Mouse (Mus musculus) mouse trophoblast stem cell (cell line): ENCODE data around the gene Stk38.
"Not testable (repeated sequence)": the region's sequence is repeated elsewhere in the genome, so short reads cannot be mapped to it uniquely, and the experiment has no call there.

Source experiments
- in situ Hi-C, 2 experiments: fragments of 300-500 bp; cut with MseI, MboI; formaldehyde crosslinking; loops; 2 replicates in 1 of 2; 3 replicates in 1 of 2; pipeline ENCODE4 v1.15.1; 2025

The Stk38 gene

GRCm38 (mm10) chr17:29042569-29042968 lies 34.8 kb upstream of the Stk38 start:
- in situ Hi-C loops: loop anchor here in 1 of 2 experiments (10.0 kb wide), 1 partner anchor 52 kb away; the partner anchor contains the start of gene Cdkn1a

DNA sequence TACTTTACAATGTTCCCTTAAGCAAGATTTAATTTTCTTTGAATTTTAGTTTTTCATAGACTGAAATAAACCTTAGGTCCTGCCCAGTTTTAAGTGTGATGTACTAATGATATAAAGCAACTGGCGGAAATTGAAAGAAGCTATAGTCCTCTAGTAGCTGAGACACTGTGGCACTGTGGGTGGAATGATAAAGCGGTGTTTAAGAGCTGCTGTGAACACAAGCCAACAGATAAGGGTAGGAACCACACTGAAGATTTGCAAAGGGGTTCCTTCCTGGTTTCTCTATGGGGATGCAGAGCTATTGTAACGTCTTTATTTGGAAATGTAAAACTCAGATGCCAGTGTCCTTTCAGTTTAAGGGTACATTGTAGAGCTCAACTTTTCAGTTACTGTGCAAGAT lies 33.8 kb upstream of the Stk38 start:
- in situ Hi-C loops: loop anchor here in 1 of 2 experiments (10.0 kb wide), 1 partner anchor 53 kb away; the partner anchor contains the start of gene Cdkn1a

- in situ Hi-C loops: no loop called here
Measured at GRCm38 (mm10) chr17:29039351-29039750, 31.6 kb upstream of the Stk38 start.

DNA sequence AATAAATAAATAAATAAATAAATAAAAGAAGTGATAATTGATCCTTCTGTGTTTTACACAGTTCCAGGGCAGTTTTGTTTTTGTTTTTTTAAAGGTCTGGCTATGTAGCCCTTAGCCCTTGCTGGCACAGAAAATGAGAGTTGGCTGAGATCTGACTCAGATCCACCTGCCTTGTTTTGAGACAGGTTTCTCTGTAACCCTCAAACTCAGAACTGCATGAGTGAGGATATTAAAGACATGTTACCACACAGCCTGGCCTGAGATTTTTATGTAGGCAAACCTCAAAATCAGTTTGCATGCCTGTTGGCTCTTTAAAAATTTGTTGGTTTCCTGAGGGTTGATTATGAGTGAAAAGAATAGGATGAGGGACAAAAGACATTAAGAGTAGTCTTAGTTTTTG lies 27.7 kb upstream of the Stk38 start:
- in situ Hi-C loops: no loop called here

DNA sequence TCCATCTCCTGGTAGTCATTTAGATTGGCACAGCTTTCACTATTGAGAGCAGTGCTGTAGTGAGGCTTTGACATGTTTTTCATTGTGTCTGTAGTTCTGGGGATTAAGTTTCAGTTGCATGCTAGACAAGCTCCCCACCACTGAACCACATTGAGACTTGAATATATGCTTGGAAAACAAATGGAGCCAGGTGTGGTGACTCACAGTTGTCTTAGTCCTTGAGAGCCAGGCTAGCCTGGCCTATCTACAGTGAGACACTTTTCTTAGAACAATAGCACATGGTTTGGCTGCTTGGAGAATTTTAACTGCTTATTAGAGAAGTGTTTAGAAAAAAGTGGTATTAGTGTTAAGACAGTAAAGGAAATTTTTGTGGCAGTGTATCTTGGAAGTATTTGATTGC lies 26.5 kb upstream of the Stk38 start:
- in situ Hi-C loops: no loop called here

GRCm38 (mm10) chr17:29033569-29034061 lies 25.8 kb upstream of the Stk38 start:
- in situ Hi-C loops: no loop called here

DNA sequence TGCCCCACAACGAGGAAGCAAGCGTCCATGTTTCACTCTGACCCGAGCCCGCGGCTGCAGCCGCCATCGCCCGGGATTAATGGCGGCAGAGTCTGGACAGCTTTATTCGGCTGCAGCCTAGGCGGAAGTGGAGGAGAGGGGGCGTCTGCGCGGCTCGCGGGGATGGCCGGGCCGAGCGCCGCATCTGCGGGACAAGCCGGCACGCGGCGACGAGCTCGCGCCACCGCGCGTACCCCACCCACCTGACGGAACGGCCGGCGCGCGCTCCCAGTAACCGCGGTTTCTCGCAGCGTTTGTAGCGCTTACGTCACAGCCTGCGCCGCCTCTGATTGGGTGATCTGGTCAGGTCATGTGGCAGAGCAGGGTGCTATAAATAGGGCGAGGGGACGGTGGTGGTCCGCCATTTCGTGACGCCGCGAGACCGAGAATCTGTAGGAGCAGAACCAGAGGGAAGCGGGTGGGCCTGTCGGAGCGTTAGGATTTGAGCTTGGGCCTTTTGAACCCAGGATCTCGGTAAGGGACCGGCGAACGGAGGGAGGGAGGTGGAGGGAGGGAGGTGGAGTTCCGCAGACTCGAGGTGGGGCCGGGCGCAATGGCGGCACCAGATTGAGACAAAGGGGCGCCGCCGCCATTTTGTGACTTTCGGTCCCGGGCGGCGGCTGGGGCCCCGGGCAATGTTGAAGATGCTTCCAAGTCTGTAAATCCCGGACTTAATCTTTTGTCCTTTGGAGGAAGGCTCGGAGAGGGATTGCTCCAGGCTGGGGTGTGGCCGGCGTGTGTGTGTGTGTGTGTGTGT lies 24.7 kb upstream of the Stk38 start, which contains the start of gene Srsf3:
TSS of gene Srsf3 (plus strand) at position 355 of the 796 bp plus-strand sequence.
- in situ Hi-C loops: no loop called here

DNA sequence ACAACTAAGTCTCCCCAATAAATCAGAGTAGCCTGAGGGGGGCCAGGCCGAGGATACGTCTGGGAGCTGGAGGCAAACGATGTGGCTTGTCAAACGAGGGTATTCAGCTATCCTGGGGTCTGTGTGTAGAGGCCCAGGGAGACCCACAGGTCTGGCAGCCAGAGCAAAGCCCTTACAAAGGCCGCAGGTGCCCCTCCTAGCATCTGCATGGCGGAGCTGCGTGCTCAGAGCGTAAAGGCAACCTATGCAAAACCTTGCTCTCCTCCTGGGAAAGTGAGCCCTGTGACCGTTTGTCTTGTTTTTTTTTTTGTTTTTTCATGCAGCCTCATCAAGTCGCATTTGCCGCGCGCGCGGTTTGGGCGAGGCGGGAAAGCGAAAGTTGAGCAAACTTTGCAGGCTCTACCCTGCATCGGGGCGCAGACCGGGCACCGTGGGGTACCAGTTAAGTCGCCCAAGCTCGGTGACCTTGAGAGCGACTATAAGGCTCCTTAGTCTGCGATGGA lies 24.0 kb upstream of the Stk38 start:
- in situ Hi-C loops: no loop called here

GRCm38 (mm10) chr17:29031085-29031711 lies 23.4 kb upstream of the Stk38 start:
- in situ Hi-C loops: not testable (repeated sequence)

- in situ Hi-C loops: no loop called here
Measured at GRCm38 (mm10) chr17:29030321-29031034, 22.7 kb upstream of the Stk38 start.

DNA sequence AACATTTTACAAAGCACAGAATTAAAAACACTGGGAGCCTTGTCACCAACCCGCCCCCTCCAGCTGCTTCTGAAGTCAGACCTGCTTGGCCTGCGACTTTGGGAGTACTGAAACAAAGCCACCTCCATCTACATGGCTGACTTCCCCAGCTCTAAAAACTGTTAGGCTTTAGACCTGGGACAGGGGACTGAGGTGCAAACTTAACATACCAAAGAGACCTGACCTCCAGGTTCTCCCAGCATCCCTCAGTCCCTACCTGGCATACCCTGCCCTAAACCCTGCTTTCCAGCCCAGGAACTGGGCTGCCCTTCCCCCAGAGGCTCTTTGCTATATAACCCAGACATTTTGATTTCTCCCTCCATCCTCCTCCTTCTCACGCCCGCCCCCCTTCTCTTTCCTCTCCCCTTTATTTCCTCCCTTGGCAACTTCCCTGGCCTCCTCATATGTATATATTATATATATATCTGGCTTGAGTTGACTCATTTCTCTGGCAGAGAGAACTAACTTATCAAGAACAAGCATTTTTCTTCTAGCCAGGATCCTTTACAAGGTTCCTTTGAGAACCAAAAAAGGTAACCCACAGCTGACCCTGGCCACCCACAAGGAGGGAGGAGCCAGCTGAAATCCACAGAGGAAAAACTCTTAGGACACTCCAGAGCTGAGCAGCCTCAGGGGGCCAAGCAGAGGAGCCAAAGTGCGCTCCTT lies 19.0 kb upstream of the Stk38 start:
- in situ Hi-C loops: no loop called here

- in situ Hi-C loops: no loop called here
Measured at GRCm38 (mm10) chr17:29024896-29025565, 17.2 kb upstream of the Stk38 start.

GRCm38 (mm10) chr17:29024047-29024892 lies 16.5 kb upstream of the Stk38 start:
- in situ Hi-C loops: no loop called here

DNA sequence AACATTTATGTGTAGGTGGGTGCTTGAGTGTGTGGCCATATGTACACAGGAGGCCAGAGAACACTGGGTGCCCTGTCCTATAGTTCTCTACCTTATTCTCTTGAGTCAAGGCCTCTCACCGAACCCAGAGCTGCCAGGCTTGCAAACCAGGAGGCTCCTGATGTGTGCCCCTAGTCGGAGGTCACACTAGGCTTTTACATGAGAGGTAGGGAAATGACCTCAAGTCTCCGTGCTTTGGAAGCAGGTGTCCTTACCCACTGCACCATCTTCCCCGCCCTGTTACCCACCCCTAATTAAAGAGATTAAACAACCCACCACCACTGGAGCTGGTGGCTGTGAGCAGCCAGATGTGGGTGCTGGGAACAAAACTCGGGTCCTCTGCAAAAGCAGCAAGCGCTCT lies 15.6 kb upstream of the Stk38 start:
- in situ Hi-C loops: no loop called here

DNA sequence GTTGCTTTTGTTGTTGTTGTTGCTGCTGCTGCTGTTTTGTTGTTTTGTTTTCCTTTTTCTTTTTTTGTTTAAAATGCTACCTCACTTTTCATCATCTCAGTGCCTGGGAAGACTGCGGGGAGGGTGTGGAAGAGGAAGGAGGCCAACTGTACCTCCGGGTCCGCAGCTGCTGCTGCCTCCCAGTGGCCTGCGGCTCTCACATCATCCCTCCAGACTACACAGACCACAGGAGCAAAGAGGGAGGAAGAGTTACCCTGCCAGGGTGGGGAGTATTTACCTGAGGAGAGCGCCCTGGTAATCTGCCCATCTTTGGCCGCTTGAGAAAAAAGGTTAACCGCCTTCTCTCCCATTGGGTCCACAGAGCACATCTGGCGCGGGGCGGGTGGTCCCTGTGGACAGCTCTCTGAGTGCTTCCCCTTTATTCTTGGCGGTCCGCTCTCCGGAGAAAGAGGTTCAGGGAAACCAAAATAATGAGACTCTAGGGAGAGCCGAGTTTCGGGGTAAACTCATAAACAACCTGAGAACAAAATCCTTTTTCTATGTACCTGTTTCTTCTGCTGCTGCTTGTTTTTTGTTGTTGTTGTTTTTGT lies 14.5 kb upstream of the Stk38 start:
- in situ Hi-C loops: no loop called here

DNA sequence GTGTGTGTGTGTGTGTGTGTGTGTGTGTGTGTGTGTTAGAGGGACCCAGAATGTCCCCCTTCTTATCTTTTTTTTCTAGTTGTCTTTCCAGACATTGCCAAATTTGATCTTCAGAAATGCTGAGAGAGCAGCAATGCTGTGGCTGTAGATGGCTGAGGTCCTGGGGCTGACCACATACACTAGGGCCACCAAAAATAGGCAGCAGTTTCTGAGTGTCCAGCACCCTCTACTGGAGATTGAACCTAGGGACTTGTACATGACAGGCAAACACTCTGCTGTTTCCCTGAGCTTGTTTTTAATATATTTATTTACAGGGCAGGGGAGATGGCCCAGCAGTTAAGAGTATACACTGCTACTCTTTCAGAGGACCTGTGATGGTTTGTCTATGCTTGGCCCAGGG lies 12.6 kb upstream of the Stk38 start:
- in situ Hi-C loops: no loop called here

DNA sequence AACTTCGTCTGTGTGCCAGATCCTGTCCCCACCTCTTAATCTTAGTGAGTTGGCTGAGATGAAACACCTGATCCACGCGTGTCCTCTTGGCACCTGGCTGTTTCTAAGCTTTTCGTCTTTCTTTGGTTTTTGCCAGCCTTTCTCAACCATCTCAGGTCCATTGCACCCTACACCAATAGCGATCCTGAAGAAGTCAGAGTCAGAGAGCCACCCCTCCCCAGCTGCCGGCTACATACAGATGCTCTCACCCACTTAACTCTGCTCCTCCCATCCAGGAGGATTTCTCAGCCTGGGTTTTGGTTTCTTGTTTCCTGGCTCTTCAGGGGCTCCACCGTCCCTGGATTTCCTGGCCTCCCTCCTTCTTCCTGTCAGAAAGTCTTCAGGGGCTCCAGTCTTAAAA lies 11.6 kb upstream of the Stk38 start:
- in situ Hi-C loops: no loop called here

DNA sequence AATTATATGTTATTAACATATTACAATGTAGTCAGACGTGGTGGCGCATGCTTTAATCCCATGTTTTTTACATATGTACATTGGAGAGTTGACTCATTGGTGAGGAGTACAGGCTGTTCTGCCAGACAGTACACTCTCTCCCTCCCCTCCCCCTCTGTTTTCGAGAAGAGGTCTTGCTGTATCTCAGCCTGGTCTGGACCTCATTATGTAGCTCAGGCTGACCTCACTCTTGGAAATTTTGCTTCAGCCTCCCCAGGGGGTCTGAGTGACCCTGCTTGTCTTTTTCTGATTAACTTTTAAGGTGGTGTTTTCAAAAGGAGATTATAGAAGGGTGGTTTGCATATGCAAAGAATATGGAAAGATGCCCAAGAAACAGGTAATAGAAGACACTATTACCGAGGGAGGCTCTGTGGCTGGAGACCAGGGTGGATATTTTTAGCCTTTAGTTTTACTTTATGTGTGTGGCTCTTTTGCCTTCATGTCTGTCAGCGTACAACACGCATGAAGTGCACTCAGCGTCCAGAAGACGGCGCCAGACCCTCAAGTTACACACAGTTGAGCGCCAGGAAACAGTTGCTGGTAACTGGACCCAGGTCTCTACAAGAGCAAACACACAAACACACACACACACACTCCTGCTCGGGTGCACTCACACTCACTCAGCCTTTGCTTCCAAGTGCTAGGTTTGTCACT lies 10.6 kb upstream of the Stk38 start:
- in situ Hi-C loops: no loop called here

DNA sequence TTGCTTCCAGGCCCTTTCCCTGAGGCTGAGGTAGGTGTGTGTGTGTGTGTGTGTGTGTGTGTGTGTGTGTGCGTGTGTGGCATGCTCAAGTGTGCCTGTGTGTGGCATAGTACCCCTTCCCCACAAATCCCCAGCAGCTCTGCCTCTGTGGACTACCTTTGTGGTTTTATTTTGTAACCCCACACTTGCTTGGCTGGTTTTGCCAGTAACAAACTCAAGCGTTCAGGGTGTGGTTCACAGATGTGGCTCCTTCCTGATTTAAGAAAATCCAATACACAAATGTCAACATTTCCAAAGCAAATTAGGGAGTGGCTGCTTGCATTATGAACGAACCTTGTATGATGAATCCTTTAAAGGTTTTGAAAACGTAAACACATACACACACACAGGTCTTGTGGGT lies 8.9 kb upstream of the Stk38 start:
- in situ Hi-C loops: no loop called here
